Mouse (Mus musculus) heart, postnatal 0 days (tissue): ENCODE results near the gene Gm47995. TPM values are rescaled to one million over a fixed set of nuclear protein-coding genes. Genes with fewer than 3 reads are reported as not detected.
"Not testable (repeated sequence)": the region's sequence is repeated elsewhere in the genome, so short reads cannot be mapped to it uniquely, and the experiment has no call there.

Source experiments
- ATAC-seq: fragments of 200-750 bp; cut with Nextera tagmentation; 2 replicates; pipeline ENCODE4 v1.8.0; 2017; ENCODE audit warnings: low read depth, moderate number of reproducible peaks, moderate library complexity; ENCODE audit not compliant: insufficient read depth
- DNase-seq: peaks from one replicate; pipeline ENCODE4 v3.0.0-alpha.2; 2016; ENCODE audit warnings: low spot score
- H3K27ac ChIP-seq: fragments of 300-500 bp; sonication (generic); 2 replicates; pipeline ENCODE4 v1.5.1; 2014; ENCODE audit warnings: low read depth, mild to moderate bottlenecking
- H3K27me3 ChIP-seq: fragments of 300-500 bp; sonication (generic); 2 replicates; pipeline ENCODE4 v1.6.1; 2014; ENCODE audit warnings: low read length, mixed read lengths; ENCODE audit not compliant: control insufficient read depth, insufficient read depth
- H3K36me3 ChIP-seq: fragments of 300-500 bp; sonication (generic); replicated peaks from 2 replicates; pipeline ENCODE4 v1.6.1; 2014; ENCODE audit warnings: low read length, mixed read lengths; ENCODE audit not compliant: control insufficient read depth, insufficient read depth
- H3K4me1 ChIP-seq: fragments of 300-500 bp; sonication (generic); 2 replicates; pipeline ENCODE4 v1.6.1; 2014; ENCODE audit warnings: antibody characterized with exemption; ENCODE audit not compliant: control insufficient read depth, insufficient read depth
- H3K4me2 ChIP-seq: fragments of 300-500 bp; sonication (generic); 2 replicates; pipeline ENCODE4 v1.6.1; 2014; ENCODE audit warnings: low read depth, mild to moderate bottlenecking, low read length, moderate library complexity
- H3K4me3 ChIP-seq: fragments of 300-500 bp; sonication (generic); 2 replicates; pipeline ENCODE4 v1.5.1; 2014; ENCODE audit warnings: low read depth, low read length
- H3K9ac ChIP-seq: fragments of 300-500 bp; sonication (generic); replicated peaks from 2 replicates; pipeline ENCODE4 v1.6.1; 2014; ENCODE audit warnings: low read depth, low read length, mixed read lengths
- H3K9me3 ChIP-seq: fragments of 300-500 bp; sonication (generic); replicated peaks from 2 replicates; pipeline ENCODE4 v1.6.1; 2016; ENCODE audit warnings: low read length; ENCODE audit not compliant: control insufficient read depth
- CTCF ChIP-seq: IDR thresholded peaks from 2 replicates; pipeline ENCODE4 v1.5.1; 2016; ENCODE audit warnings: antibody characterized with exemption, control low read depth, low read depth
- EP300 ChIP-seq: IDR thresholded peaks from 2 replicates; pipeline ENCODE4 v1.6.1; 2016; ENCODE audit warnings: antibody characterized with exemption, low read depth
- WGBS: fragments of 180-500 bp; shearing (Covaris S2); extraction: QIAGEN DNeasy Blood & Tissue Kit; methylation state at CpG from one replicate; pipeline ENCODE4 v1.1.7; 2014; 5-methylcytosine and 5-hydroxymethylcytosine counted together
- polyA plus RNA-seq: library from polyadenylated mRNA; unstranded; fragments of >200 nt; fragmentation: Nextera tagmentation; extraction: Ambion mirVana; gene quantifications from 2 replicates; pipeline ENCODE4 v1.2.1, GENCODE M21; 2015
- total RNA-seq: library from RNA; depleted of rRNA; stranded (reverse); fragments of >200 nt; gene quantifications from 2 replicates; pipeline ENCODE4 v1.2.3, GENCODE M21; 2014; ENCODE audit warnings: low replicate concordance; rRNA removed

The Gm47995 gene
- total RNA-seq, result 1.4 TPM in 1 of 2 replicates, not detected in the other
- polyA plus RNA-seq, result not detected in 2 replicates

DNA sequence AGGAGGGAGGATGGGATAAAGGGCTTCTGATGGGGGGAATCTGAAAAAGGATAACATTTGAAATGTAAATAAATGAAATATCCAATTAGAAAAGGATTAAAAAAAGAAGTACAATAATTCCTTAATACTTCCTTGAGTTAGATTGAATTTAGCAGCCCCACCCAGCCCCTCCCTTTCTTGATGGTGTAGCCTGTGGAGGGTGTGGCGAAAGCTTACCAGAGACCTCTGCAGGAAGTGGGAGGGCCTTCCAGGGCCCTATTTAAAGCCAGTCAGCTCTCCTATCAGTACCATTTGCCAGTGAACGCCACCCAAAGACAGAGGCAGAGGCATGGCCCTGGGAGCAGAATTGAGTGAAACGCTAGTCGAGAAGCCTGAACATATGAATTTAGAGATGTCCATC is at the start of gene Gm47995:
TSS of gene Gm47995 (plus strand) at position 329 of the 400 bp plus-strand sequence.
- H3K4me3 ChIP-seq, H3K4me1 ChIP-seq, DNase-seq, H3K36me3 ChIP-seq, H3K4me2 ChIP-seq, H3K9me3 ChIP-seq, ATAC-seq, H3K9ac ChIP-seq, H3K27ac ChIP-seq, H3K27me3 ChIP-seq: not testable (repeated sequence)
- whole genome bisulfite sequencing, result 60% methylated on average over 2 of the region's 4 CpGs

DNA sequence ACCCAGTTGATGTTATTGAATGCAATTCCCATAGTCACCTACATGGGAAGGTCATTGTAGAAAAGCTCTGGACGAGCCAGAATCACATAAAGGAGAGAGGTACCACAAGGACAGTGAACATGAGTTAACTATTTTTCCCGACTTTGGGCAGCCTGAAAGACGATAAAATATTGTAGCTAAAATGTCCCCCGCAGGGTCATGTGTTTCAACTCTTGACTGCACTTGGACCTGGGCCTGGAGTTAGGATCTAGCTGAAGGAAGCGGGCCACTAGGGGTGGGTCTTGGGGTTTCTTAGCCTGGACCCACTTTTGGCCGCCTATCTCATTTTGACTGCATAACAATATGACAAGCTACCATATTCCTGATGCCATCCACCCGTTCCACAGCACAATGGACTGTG is 48.0 kb upstream of the Gm47995 start:
- H3K4me1 ChIP-seq, result peaks cover 16% of the 10 kb centered on the region
- ATAC-seq, result no peak
- H3K27ac ChIP-seq, result no peak overlapping the region
- no peak for TF ChIP-seq EP300
- no peak for TF ChIP-seq CTCF
- DNase-seq, result no peak
- H3K9ac ChIP-seq, result no peak overlapping the region
- no peaks in the 10 kb centered on the region for H3K36me3 ChIP-seq
- 93% methylated on average over 7 of the region's 7 CpGs for WGBS
- no peaks in the 10 kb centered on the region for H3K27me3 ChIP-seq
- no peaks in the 10 kb centered on the region for H3K9me3 ChIP-seq
- H3K4me3 ChIP-seq, result no peak overlapping the region
- H3K4me2 ChIP-seq, result no peak overlapping the region

DNA sequence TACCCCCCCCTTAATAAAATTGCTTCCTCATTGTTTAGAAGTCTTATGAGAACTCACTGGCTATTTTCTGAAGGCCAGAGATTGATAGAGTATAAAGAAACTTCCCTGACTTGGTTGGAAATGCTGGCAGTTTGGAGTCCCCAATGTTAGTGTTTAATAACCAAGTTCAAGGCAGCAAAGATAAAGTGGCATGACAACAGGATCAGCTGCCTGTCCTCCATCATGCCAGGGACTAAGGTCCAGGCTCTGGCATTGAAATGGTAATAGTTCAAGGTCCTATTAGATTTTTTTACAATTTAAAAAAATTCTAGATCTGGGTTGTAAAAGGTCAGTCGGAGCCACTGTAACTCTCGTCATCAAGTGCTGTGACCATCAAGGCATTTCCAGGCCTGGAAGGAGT is 47.2 kb upstream of the Gm47995 start:
- Histone ChIP-seq H3K9me3 (no peaks in the 10 kb centered on the region), H3K4me3 (no peak overlapping the region), H3K36me3 (no peaks in the 10 kb centered on the region), H3K4me1 (peaks cover 13% of the 10 kb centered on the region), H3K27ac (no peak overlapping the region), H3K9ac (no peak overlapping the region), H3K4me2 (no peak overlapping the region), H3K27me3 (no peaks in the 10 kb centered on the region)
- ATAC-seq, result no peak
- DNase-seq, result no peak
- 68% methylated on average over 2 of the region's 2 CpGs for WGBS
- TF ChIP-seq CTCF, result no peak
- TF ChIP-seq EP300, result no peak

DNA sequence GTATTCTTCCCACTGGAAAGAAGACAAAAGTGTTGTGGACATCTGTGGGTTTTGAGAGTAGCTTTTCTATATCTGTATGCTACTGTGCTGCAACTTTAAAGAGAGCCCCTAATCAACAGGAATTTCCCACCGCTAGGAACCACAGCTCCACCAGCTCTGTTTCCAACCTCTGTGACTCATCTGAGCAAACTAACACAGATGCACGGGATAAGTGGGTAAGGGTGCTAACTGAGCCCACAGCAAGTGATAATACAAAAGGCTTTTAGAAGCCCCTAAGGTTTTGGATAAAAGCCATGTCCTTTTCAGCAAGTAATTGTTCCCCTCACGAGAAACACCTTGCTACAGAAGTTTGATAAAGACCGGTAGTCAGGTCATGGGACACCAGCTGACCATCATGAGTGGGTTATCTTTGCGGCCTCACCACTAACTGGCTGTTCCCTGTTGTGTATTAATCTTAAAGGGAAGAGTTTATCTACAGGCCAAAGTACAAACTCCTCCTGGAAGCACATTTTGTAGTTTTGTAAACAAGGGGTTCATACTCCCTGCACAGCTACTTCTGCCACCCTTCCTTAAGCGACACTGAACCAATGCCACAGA is 45.1 kb upstream of the Gm47995 start:
- peak; percentile 90 for ATAC-seq
- 29% methylated on average over 6 of the region's 6 CpGs for WGBS

DNA sequence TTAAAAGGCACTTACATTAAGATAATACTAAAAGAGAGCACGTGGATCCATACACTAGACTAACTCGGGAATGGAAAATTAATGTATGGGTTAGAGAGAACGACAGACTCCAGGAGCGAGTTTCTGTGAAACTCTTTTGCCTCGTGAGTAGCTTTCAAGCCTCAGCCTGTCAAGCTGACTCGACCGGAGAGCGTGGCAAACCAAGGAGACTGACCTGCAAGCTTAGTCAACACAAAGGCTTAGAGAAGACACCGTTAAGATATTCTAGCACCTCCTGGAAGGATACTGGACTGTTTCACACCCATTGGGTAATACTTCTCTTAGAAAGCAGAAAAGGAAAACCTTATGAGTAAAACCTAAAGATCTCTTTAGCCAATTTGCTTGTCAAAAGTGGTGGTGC is 44.1 kb upstream of the Gm47995 start:
- not testable (repeated sequence) for H3K27ac ChIP-seq, DNase-seq, H3K36me3 ChIP-seq, ATAC-seq, H3K9ac ChIP-seq, H3K27me3 ChIP-seq, H3K4me3 ChIP-seq, H3K4me2 ChIP-seq, H3K9me3 ChIP-seq
- peaks cover 31% of the 10 kb centered on the region for H3K4me1 ChIP-seq
- WGBS, result 82% methylated on average over 9 of the region's 9 CpGs

More for the DNA sequence above, 45.1 kb upstream of the Gm47995 start:
- H3K9ac ChIP-seq, result no peak overlapping the region
- no peak overlapping the region for H3K4me2 ChIP-seq
- H3K27ac ChIP-seq, result peak overlapping the region; percentile 79
- H3K9me3 ChIP-seq, result no peaks in the 10 kb centered on the region
- no peaks in the 10 kb centered on the region for H3K27me3 ChIP-seq
- H3K36me3 ChIP-seq, result no peaks in the 10 kb centered on the region
- H3K4me1 ChIP-seq, result peaks cover 31% of the 10 kb centered on the region
- TF ChIP-seq EP300, result peak; percentile 100
- no peak for TF ChIP-seq CTCF
- H3K4me3 ChIP-seq, result no peak overlapping the region
- DNase-seq, result peak; percentile 73

DNA sequence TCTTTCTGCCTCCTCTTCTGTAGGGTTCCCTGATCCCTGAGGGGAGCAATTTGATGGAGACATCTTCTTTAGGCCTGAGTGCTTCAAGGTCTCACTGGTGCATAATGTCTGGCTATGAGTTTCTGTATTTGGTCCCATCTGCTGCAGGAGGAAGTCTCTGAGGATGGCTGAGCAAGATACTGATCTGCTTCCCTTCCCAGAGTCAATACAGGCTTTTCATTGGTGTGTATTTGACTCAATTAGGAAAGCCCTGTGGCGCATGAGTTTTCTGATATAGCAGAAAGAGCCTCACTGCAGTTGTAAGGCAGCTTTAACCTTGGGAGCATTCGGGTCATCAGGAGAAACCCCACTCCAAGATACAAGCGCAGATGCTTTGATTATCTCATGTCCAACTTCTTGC is 42.1 kb upstream of the Gm47995 start:
- H3K4me2 ChIP-seq, result no peak overlapping the region
- H3K27me3 ChIP-seq, result no peaks in the 10 kb centered on the region
- peak overlapping the region; percentile 59 for H3K27ac ChIP-seq

More for the DNA sequence above, 42.1 kb upstream of the Gm47995 start:
- ATAC-seq (no peak), DNase-seq (no peak)
- Histone ChIP-seq H3K36me3 (no peaks in the 10 kb centered on the region), H3K9ac (no peak overlapping the region), H3K4me3 (no peak overlapping the region), H3K9me3 (no peaks in the 10 kb centered on the region), H3K4me1 (peaks cover 30% of the 10 kb centered on the region)
- WGBS, result 94% methylated on average over 3 of the region's 3 CpGs
- TF ChIP-seq CTCF (no peak), EP300 (no peak)
